Mouse (Mus musculus) frontal cortex, postnatal 25 days (tissue): ENCODE measurements at regions not wholly inside any gene's neighbourhood (a gene's known extent, or its start where the extent isn't known, plus 50 kb on each side); places are given as distances from the start of the nearest gene placed in this dataset.

ENCODE experiments used
- DNase-seq, 2 experiments: peaks; one replicate each; pipeline ENCODE4 v3.0.0; 2022; ENCODE audit warnings: low spot score in 2 of 2

- no peak for DNase-seq
These were observed 198.7 kb downstream of the Ipo11 start for GRCm38 (mm10) chr13:106738011-106738410.

GRCm38 (mm10) chr13:106734323-106734722 lies 202.4 kb downstream of the Ipo11 start:
- no peak for DNase-seq

- DNase-seq: no peak
These were observed 203.9 kb downstream of the Ipo11 start for GRCm38 (mm10) chr13:106732906-106733305.

GRCm38 (mm10) chr13:106723315-106723714 lies 213.4 kb downstream of the Ipo11 start:
- DNase-seq: no peak

GRCm38 (mm10) chr13:106721167-106721566 lies 215.6 kb downstream of the Ipo11 start:
- DNase-seq: no peak

GRCm38 (mm10) chr13:106715771-106716170 lies 221.0 kb downstream of the Ipo11 start:
- peak in 1 of 2 experiments; percentile 16 for DNase-seq

- no peak for DNase-seq
These were observed 221.5 kb downstream of the Ipo11 start for GRCm38 (mm10) chr13:106715234-106715633.

- DNase-seq: no peak
These were observed 226.2 kb downstream of the Ipo11 start for GRCm38 (mm10) chr13:106710580-106710979.

GRCm38 (mm10) chr13:106700376-106700775 lies 236.4 kb downstream of the Ipo11 start:
- no peak for DNase-seq

- DNase-seq: no peak
These were observed 236.8 kb downstream of the Ipo11 start for GRCm38 (mm10) chr13:106699957-106700356.

- no peak for DNase-seq
These were observed 244.8 kb downstream of the Ipo11 start for GRCm38 (mm10) chr13:106691787-106692571.

- no peak for DNase-seq
These were observed 246.6 kb downstream of the Ipo11 start for GRCm38 (mm10) chr13:106690125-106690524.

- no peak for DNase-seq
These were observed 247.1 kb downstream of the Ipo11 start for GRCm38 (mm10) chr13:106689618-106690017.

- no peak for DNase-seq
These were observed 247.7 kb downstream of the Ipo11 start for GRCm38 (mm10) chr13:106689051-106689450.

- no peak for DNase-seq
These were observed 267.1 kb downstream of the Ipo11 start for GRCm38 (mm10) chr13:106669665-106670064.

- no peak for DNase-seq
These were observed 274.6 kb downstream of the Ipo11 start for GRCm38 (mm10) chr13:106662195-106662594.

GRCm38 (mm10) chr13:106649363-106649762 lies 287.4 kb downstream of the Ipo11 start:
- DNase-seq: no peak

- DNase-seq: no peak
These were observed 293.3 kb downstream of the Ipo11 start for GRCm38 (mm10) chr13:106643302-106643975.

- DNase-seq: no peak
These were observed 297.9 kb downstream of the Ipo11 start for GRCm38 (mm10) chr13:106638706-106639385.

- no peak for DNase-seq
These were observed 345.0 kb downstream of the Ipo11 start for GRCm38 (mm10) chr13:106591729-106592128.

- no peak for DNase-seq
These were observed 368.9 kb downstream of the Ipo11 start for GRCm38 (mm10) chr13:106567658-106568359.

GRCm38 (mm10) chr13:106562588-106562987 lies 374.2 kb downstream of the Ipo11 start:
- no peak for DNase-seq
